In genomic region chr9:44085276-44085675, GRCm38 (mm10) we compare ENCODE assay signal across 7 mouse cellular contexts. TPM values are rescaled to one million over a fixed set of nuclear protein-coding genes. Genes with fewer than 3 reads are reported as not detected.
DNase-seq lines count a peak whose midpoint lies in the region; ATAC-seq and TF ChIP-seq lines count a peak whose summit lies in the region.

No protein-coding gene starts in this region.

- H3K4me1 ChIP-seq in lung, embryonic 14.5 days (ENCODE audit: insufficient read depth), result peaks cover 7% of the 10 kb centered on the region; the same call in 1 of the 2 replicates
- peaks cover 8% of the 10 kb centered on the region for H3K4me1 ChIP-seq in embryonic fibroblast, embryonic 13.5 days (ENCODE audit: control insufficient read depth, insufficient read depth, low read length)
- H3K4me1 ChIP-seq in intestine, postnatal 0 days (replicated peaks; ENCODE audit: control insufficient read depth, insufficient read depth, low read length), result peaks cover 11% of the 10 kb centered on the region; the same call in 1 of the 2 replicates
- peaks cover 37% of the 10 kb centered on the region for H3K4me1 ChIP-seq in small intestine, adult 2 months (ENCODE audit: control insufficient read depth, insufficient read depth, insufficient read length, low read length)

- H3K9me3 ChIP-seq in lung, embryonic 14.5 days (ENCODE audit: low read depth, low read length), result no peaks in the 10 kb centered on the region
- H3K9me3 ChIP-seq in intestine, postnatal 0 days (ENCODE audit: control insufficient read depth), result no peaks in the 10 kb centered on the region

- H3K9ac ChIP-seq in lung, embryonic 14.5 days, result peak overlapping the region; percentile 73
- peak overlapping the region; percentile 65 for H3K9ac ChIP-seq in intestine, postnatal 0 days (ENCODE audit: low read depth, low read length)

- peaks cover 29% of the 10 kb centered on the region; the same call in 1 of the 2 replicates for H3K27me3 ChIP-seq in lung, embryonic 14.5 days (ENCODE audit: insufficient read depth, low read length)
- no peaks in the 10 kb centered on the region for H3K27me3 ChIP-seq in intestine, postnatal 0 days (replicated peaks; ENCODE audit: control insufficient read depth, insufficient read depth, low read length)
- no peaks in the 10 kb centered on the region for H3K27me3 ChIP-seq in small intestine, adult 2 months (ENCODE audit: control insufficient read depth, insufficient read depth, low read length)

- TF ChIP-seq POLR2A in embryonic fibroblast, embryonic 13.5 days (IDR thresholded peaks at IDR 0.05; ENCODE audit: low read depth, low read length), result no peak
- TF ChIP-seq POLR2A in small intestine, adult 2 months (IDR thresholded peaks at IDR 0.05; ENCODE audit: low read depth, low read length), result no peak

- H3K27ac ChIP-seq in lung, embryonic 14.5 days (ENCODE audit: low read depth), result no peak overlapping the region
- H3K27ac ChIP-seq in embryonic fibroblast, embryonic 13.5 days (ENCODE audit: insufficient read depth, low read length), result no peak overlapping the region
- 0 out of 2 replicates have a peak overlapping the region, but pooled peaks have one; percentile 46 for H3K27ac ChIP-seq in intestine, postnatal 0 days (ENCODE audit: low read depth, low read length)
- H3K27ac ChIP-seq in small intestine, adult 2 months (ENCODE audit: insufficient read depth, low read depth, low read length), result peak overlapping the region; percentile 94

- H3K4me2 ChIP-seq in lung, embryonic 14.5 days, result peak overlapping the region; percentile 100
- H3K4me2 ChIP-seq in intestine, postnatal 0 days (replicated peaks; ENCODE audit: low read depth), result peak overlapping the region; percentile 99

- H3K36me3 ChIP-seq in lung, embryonic 14.5 days (ENCODE audit: insufficient read depth), result no peaks in the 10 kb centered on the region
- no peaks in the 10 kb centered on the region for H3K36me3 ChIP-seq in intestine, postnatal 0 days (ENCODE audit: control insufficient read depth, insufficient read depth)
- 0 out of 2 replicates have a peak, but pooled peaks cover 3% of the 10 kb centered on the region for H3K36me3 ChIP-seq in small intestine, adult 2 months (ENCODE audit: control insufficient read depth, insufficient read depth, low read length)

- no peak for ATAC-seq in lung, embryonic 14.5 days (ENCODE audit: insufficient read depth)
- ATAC-seq in intestine, postnatal 0 days, result no peak
- ATAC-seq in erythroid progenitor cell, adult 5-6 weeks (replicated peaks; ENCODE audit: low FRiP score, poor library complexity, severe bottlenecking), result no peak

- peak overlapping the region; percentile 59 for H3K4me3 ChIP-seq in lung, embryonic 14.5 days (ENCODE audit: low read depth, low read length)
- H3K4me3 ChIP-seq in embryonic fibroblast, embryonic 13.5 days (ENCODE audit: insufficient read depth, low read length), result peak overlapping the region; percentile 46
- H3K4me3 ChIP-seq in intestine, postnatal 0 days (ENCODE audit: low read depth, low read length), result peak overlapping the region; percentile 47
- H3K4me3 ChIP-seq in small intestine, adult 2 months (ENCODE audit: low read depth, low read length), result peak overlapping the region; percentile 81

- 4% methylated on average over 10 of the region's 10 CpGs for WGBS in lung, embryonic 14.5 days
- WGBS in intestine, postnatal 0 days, result 7% methylated on average over 10 of the region's 10 CpGs
- WGBS in small intestine, adult 2 months, result 5% methylated on average over 10 of the region's 10 CpGs

- no peak for DNase-seq in lung, embryonic 14.5 days
- no peak for DNase-seq in lung, postnatal 14 days
- DNase-seq in thymus, postnatal 0 days (ENCODE audit: low spot score), result no peak

- no peak for TF ChIP-seq CTCF in lung, embryonic 14.5 days (IDR thresholded peaks at IDR 0.05; ENCODE audit: low read depth)
- no peak for TF ChIP-seq CTCF in embryonic fibroblast, embryonic 13.5 days (IDR thresholded peaks at IDR 0.05; ENCODE audit: borderline replicate concordance, insufficient read depth, low read length)
- no peak for TF ChIP-seq CTCF in intestine, postnatal 0 days (IDR thresholded peaks at IDR 0.05; ENCODE audit: low read depth)
- TF ChIP-seq CTCF in small intestine, adult 2 months (IDR thresholded peaks at IDR 0.05; ENCODE audit: extremely low read depth, insufficient read length, insufficient replicate concordance, low read depth, low read length), result no peak

RNA-seq across cellular contexts. Expression of gene Mfrp, which starts 16.3 kb away (rescaled TPM):
- 0.07 and 0.11 TPM in 2 replicates for polyA plus RNA-seq in lung, embryonic 14.5 days (2014; fragmentation: Nextera tagmentation; extraction: Ambion mirVana)
- 0.12 TPM in 1 of 2 replicates, not detected in the other for polyA plus RNA-seq in embryonic fibroblast, embryonic 13.5 days (2011; ENCODE audit: insufficient read length, low read depth, missing spikeins)
- 0.05 TPM in 1 of 2 replicates, not detected in the other for polyA plus RNA-seq in intestine, postnatal 0 days (2015; fragmentation: Nextera tagmentation; extraction: Ambion mirVana)
- 0.04 TPM in 2 replicates for polyA plus RNA-seq in small intestine, adult 2 months (2012; rRNA removed)
- not detected in 2 replicates for polyA plus RNA-seq in thymus, postnatal 0 days (2015; fragmentation: Nextera tagmentation; extraction: Ambion mirVana)
- total RNA-seq in erythroid progenitor cell, adult 5-6 weeks (2015; ENCODE audit: low replicate concordance), result not detected in 2 replicates
- total RNA-seq in erythroid progenitor cell, adult 5-6 weeks (2017; ENCODE audit: low replicate concordance), result not detected in 2 replicates

RNA-seq across cellular contexts. Expression of gene Usp2, which starts 18.5 kb away (rescaled TPM):
- polyA plus RNA-seq in lung, embryonic 14.5 days (2014; fragmentation: Nextera tagmentation; extraction: Ambion mirVana), result 7.5 and 8.8 TPM in 2 replicates
- 6.5 and 6.6 TPM in 2 replicates for polyA plus RNA-seq in embryonic fibroblast, embryonic 13.5 days (2011; ENCODE audit: insufficient read length, low read depth, missing spikeins)
- polyA plus RNA-seq in intestine, postnatal 0 days (2015; fragmentation: Nextera tagmentation; extraction: Ambion mirVana), result 9.7 and 10.4 TPM in 2 replicates
- polyA plus RNA-seq in small intestine, adult 2 months (2012; rRNA removed), result 12.0 and 17.7 TPM in 2 replicates
- polyA plus RNA-seq in thymus, postnatal 0 days (2015; fragmentation: Nextera tagmentation; extraction: Ambion mirVana), result 7.4 and 13.1 TPM in 2 replicates
- total RNA-seq in erythroid progenitor cell, adult 5-6 weeks (2015; ENCODE audit: low replicate concordance), result not detected in 2 replicates
- 1.8 TPM in 1 of 2 replicates, not detected in the other for total RNA-seq in erythroid progenitor cell, adult 5-6 weeks (2017; ENCODE audit: low replicate concordance)

RNA-seq across cellular contexts. Expression of gene C1qtnf5, which starts 21.8 kb away (rescaled TPM):
- polyA plus RNA-seq in lung, embryonic 14.5 days (2014; fragmentation: Nextera tagmentation; extraction: Ambion mirVana), result 4.7 and 5.0 TPM in 2 replicates
- polyA plus RNA-seq in embryonic fibroblast, embryonic 13.5 days (2011; ENCODE audit: insufficient read length, low read depth, missing spikeins), result 25.4 and 36.4 TPM in 2 replicates
- 5.4 and 6.0 TPM in 2 replicates for polyA plus RNA-seq in intestine, postnatal 0 days (2015; fragmentation: Nextera tagmentation; extraction: Ambion mirVana)
- 6.4 and 7.0 TPM in 2 replicates for polyA plus RNA-seq in small intestine, adult 2 months (2012; rRNA removed)
- polyA plus RNA-seq in thymus, postnatal 0 days (2015; fragmentation: Nextera tagmentation; extraction: Ambion mirVana), result 1.2 and 2.0 TPM in 2 replicates
- total RNA-seq in erythroid progenitor cell, adult 5-6 weeks (2015; ENCODE audit: low replicate concordance), result not detected in 2 replicates
- 1.4 TPM in 1 of 2 replicates, not detected in the other for total RNA-seq in erythroid progenitor cell, adult 5-6 weeks (2017; ENCODE audit: low replicate concordance)

RNA-seq across cellular contexts. Expression of gene Gm49380, which starts 28.0 kb away (rescaled TPM):
- 0.08 and 0.32 TPM in 2 replicates for polyA plus RNA-seq in lung, embryonic 14.5 days (2014; fragmentation: Nextera tagmentation; extraction: Ambion mirVana)
- 0.21 and 0.25 TPM in 2 replicates for polyA plus RNA-seq in embryonic fibroblast, embryonic 13.5 days (2011; ENCODE audit: insufficient read length, low read depth, missing spikeins)
- polyA plus RNA-seq in intestine, postnatal 0 days (2015; fragmentation: Nextera tagmentation; extraction: Ambion mirVana), result 0.05 TPM in 1 of 2 replicates, not detected in the other
- polyA plus RNA-seq in small intestine, adult 2 months (2012; rRNA removed), result not detected in 2 replicates
- 0.05 and 0.10 TPM in 2 replicates for polyA plus RNA-seq in thymus, postnatal 0 days (2015; fragmentation: Nextera tagmentation; extraction: Ambion mirVana)
- not detected in 2 replicates for total RNA-seq in erythroid progenitor cell, adult 5-6 weeks (2015; ENCODE audit: low replicate concordance)
- total RNA-seq in erythroid progenitor cell, adult 5-6 weeks (2017; ENCODE audit: low replicate concordance), result 1.4 TPM in 1 of 2 replicates, not detected in the other

RNA-seq across cellular contexts. Expression of gene Rnf26, which starts 28.0 kb away (rescaled TPM):
- polyA plus RNA-seq in lung, embryonic 14.5 days (2014; fragmentation: Nextera tagmentation; extraction: Ambion mirVana), result 85.6 and 89.2 TPM in 2 replicates
- 40.2 and 46.0 TPM in 2 replicates for polyA plus RNA-seq in embryonic fibroblast, embryonic 13.5 days (2011; ENCODE audit: insufficient read length, low read depth, missing spikeins)
- 18.4 and 18.8 TPM in 2 replicates for polyA plus RNA-seq in intestine, postnatal 0 days (2015; fragmentation: Nextera tagmentation; extraction: Ambion mirVana)
- 16.9 and 26.4 TPM in 2 replicates for polyA plus RNA-seq in small intestine, adult 2 months (2012; rRNA removed)
- 52.3 and 53.4 TPM in 2 replicates for polyA plus RNA-seq in thymus, postnatal 0 days (2015; fragmentation: Nextera tagmentation; extraction: Ambion mirVana)
- 83.4 and 94.4 TPM in 2 replicates for total RNA-seq in erythroid progenitor cell, adult 5-6 weeks (2015; ENCODE audit: low replicate concordance)
- 43.9 and 53.3 TPM in 2 replicates for total RNA-seq in erythroid progenitor cell, adult 5-6 weeks (2017; ENCODE audit: low replicate concordance)

Comparison
In these comparisons a context has a peak if more than half of its experiments do, and no peak if none do; other contexts are left out.
1. H3K27ac ChIP-seq: peak in intestine, postnatal 0 days (single experiment) and small intestine, adult 2 months (single experiment); none in lung, embryonic 14.5 days (single experiment) and embryonic fibroblast, embryonic 13.5 days (single experiment).
2. Peak in every context shown above with its lines, with median percentiles within 50 percentile points of each other: H3K4me3 ChIP-seq.